Mouse (Mus musculus) WW6 (cell line): ENCODE measurements around the gene Rnft1.

Experiments used
- DNase-seq: peaks from one replicate; pipeline ENCODE4 v3.0.0-alpha.2; 2013; ENCODE audit warnings: low read depth, low spot score

Rnft1 gene

DNA sequence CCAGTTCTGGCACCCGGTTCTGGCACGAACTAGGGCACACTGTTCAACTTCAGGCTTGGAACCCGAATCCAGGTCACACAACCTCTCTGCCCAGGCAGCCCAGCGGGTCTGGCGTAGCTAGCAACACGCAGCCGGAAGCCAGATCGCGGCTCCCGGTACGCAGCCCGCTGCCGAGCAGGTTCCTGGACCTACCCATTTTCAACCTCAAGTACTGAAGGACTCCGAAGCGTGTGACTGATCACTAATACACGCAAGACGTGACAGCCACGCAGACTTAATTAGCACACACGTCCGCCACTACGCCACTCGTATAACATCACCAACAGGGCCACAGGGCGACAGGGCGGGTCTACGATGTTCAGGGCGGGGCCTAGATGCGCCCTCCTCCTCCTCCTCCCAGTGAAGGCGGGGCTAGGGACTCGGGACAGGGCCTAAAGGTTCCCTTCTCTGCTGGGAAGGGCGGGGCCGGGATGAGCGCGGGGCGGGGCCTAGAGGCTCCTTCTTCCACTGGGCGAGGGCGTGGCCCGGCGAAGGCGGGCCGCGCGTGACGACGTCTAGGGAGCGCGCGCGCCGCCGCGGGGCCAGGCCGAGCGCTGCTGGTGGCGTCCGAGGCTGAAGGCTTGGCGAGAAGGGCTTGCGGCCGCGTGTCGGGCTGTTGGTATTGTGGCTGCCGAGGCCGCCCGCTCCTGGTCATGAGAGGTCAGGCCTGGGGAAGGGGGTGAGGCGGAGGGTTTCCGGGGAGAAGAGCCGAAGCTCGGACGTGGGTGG is at the start of gene Rnft1:
Rnft1 (plus strand) TSS at position 557 of the 768 bp plus-strand sequence.
- DNase-seq = peak; percentile 98

DNA sequence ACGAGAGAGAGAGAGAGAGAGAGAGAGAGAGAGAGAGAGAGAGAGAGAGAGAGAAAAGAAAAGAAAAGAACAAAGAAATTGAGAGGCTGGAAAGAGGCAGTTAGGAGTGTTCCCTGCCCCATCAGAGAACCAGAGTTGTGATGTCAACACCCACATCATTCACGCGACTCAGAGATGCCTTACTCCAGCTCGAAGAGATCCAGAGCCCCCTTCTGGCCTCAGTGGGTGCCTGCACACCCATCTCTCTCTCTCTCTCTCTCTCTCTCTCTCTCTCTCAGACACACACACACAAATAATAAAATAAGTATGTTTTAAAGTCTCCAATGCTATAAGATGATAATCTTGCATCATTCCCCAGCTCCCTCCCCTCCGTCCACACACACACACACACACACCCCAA is 47.6 kb upstream of the Rnft1 start:
- peak; percentile 50 for DNase-seq

DNA sequence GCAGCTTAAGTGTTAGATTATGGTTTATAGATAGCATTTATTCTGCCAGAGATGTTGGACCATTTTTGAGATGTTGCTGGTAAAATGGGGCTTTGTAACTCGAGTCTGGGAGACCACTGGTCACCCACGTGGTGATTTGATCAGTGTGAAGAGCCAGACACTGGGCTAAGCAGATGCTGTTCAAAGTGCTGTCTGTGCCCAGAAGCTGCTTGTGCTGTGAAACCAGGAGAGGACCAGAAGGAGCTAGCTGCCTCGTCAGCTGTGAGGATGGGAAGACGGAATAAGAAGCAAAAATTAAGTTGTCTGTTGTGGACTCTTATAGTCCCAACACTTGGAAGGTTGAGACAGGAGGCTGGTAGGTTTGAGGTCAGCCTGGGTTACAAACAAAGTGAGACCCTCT is 46.2 kb upstream of the Rnft1 start:
- DNase-seq = no peak

DNA sequence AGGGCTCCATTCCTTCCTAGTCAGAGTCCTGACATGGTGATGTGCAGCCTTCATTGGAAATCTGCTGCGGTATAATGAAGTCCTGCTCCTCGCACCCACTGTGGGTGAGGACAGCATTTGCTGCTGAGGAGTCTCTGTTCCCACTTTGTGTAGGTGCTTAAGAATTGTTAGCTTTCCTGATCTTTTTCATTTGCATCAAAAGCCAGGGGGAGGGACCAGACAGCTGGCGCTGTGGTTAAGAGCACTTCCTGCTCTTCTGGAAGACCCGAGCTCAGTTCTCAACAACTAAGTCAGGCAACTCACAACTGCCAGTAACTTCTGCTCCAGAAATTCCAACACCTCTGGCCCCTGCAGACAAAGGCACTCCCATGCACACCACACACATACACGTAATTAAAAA is 43.7 kb upstream of the Rnft1 start:
- no peak for DNase-seq

DNA sequence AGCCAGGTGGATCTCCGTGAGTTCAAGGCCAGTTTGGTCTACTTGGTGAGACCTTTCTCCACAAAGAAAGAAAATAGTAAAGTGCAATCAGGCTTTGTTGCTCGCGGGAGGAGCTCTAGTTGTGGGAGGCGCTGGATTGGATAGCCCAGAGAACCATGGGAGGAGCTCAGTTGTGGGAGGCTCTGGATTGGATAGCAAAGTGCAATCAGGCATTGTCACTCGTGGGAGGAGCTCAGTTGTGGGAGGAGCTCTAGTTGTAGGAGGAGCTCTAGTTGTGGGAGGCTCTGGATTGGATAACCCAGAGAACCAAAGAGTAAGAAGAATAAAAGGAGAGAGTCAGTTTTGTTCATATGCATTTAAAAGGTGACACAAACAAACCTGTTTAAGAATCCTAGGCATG is 30.5 kb upstream of the Rnft1 start:
- no peak for DNase-seq

DNA sequence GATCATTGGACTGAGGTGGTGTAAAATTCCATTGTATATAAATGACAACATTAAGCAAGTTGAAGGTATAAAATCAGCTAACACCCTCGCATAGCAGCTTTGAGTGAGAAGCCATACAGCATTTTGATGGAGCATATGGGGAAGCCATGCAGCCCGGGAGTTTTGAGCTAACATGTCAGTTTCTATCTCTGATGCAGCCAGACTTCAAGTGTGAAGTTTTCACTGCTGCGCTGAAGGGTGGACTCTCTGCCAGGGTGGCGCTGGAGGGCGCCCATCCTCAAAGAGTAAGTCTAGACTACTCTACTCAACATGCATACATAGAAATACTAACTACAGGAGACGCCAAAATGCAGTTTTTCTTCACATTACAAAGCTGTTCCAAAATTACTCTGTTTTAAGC is 26.9 kb upstream of the Rnft1 start:
- DNase-seq = no peak

DNA sequence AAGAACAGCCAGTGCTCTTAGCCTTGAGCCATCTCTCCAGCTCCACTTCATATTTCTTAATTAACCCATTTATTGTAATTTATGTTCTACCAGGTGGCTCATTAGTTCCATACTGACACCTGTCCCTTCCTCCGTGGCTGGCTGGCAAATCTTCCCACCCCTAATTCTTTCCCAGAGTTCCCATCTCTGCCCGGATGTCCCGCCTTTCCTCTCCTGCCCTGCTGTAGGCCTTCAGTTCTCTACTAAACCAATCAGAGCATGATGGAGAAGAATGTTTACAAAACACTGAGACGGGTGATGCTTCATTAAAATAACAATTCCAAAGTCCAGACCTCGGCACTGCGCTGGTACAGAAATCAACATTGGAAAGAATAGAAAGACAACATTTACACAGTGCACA is 25.6 kb upstream of the Rnft1 start:
- no peak for DNase-seq

DNA sequence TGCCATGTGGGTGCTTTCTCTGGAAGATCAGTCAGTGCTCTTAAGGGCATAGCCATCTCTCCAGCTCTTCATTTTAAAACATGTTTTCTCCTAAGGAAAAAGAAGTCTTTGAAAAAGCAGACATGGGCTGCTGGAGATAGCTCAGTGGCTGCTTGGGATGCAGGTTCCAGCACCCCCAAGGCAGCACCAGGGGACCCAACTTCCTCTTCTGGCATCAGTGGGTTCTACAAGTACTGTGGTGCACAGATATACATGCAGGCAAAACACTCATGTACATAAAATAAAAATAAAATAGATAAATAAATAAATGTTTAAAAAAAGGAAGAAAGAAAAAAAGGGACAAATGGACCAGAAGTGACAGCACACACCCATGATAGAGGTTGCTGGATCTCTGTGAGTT is 21.9 kb upstream of the Rnft1 start:
- no peak for DNase-seq

DNA sequence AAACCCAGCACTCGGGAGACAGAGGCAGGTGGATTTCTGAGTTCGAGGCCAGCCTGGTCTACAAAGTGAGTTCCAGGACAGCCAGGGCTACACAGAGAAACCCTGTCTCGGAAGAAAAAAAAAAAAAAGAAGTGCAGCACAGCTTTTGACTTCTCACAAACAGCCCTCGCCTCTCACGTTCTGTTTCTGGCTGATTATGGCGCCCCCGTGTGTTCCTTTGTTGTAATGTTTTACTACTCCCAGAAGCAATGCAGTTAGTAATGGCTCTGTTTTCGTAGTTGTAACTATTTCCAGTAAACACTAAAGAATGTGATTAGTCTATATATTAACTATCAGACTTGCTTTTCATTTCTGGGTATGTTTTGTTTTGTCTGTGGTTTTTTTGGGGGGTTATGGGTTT is 20.2 kb upstream of the Rnft1 start:
- DNase-seq = peak; percentile 61

DNA sequence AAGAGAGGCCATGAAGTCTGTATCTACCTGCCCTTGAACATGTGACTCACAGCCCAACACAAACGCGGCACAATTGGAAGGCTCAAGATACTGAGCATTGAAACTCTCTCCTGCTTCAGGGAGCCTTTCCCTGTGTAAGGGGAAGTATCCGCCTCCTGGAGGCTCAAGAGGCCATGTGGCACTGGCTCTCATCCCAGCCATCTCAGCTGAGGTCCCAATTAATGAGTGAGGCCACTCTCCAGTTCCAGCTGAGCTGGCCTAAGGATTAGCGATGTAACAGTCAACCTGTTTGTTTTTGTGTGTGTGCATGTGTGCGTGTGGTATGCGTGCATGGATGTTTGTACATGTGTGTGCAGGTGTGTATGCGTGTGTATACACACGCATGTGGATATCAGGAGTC is 16.1 kb upstream of the Rnft1 start:
- DNase-seq = no peak

DNA sequence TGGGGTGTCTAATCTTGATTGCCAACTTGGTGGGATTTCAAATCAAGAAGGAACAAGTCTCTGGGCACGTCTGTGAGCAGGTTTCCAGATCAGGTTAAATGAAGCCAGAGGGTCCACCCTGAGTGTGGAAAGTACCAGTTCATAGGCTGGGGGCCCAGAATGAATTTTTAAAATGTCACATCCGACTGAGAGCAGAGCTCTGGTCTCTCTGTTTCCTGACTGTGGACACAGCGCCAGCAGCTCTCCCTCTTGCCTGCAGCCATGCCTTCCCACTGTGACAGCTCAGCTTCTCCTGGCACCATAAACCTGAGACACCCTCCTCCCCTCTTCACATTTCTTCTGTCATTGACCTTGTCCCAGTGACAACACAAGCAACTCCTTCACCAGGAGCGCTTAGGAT is 15.5 kb upstream of the Rnft1 start:
- DNase-seq = no peak

DNA sequence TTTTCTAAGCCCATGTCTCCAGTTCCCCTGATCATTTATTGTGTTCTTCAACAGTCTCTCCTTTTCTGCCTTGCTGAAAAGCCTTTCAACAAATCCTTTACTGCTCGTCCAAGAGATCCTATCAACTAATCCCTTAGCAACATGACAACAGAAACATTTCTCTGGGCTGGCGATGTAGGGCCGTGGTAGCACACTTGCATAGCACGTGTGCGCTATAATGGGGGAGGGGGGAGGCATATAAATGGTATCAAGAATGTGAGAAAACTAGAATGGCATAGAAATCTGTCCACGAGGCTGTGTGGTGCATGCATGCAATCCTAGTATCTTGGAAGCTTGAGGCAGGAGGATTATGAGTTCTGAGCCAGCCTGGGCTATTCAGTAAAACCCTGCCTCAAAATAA is 12.7 kb upstream of the Rnft1 start:
- DNase-seq = no peak

DNA sequence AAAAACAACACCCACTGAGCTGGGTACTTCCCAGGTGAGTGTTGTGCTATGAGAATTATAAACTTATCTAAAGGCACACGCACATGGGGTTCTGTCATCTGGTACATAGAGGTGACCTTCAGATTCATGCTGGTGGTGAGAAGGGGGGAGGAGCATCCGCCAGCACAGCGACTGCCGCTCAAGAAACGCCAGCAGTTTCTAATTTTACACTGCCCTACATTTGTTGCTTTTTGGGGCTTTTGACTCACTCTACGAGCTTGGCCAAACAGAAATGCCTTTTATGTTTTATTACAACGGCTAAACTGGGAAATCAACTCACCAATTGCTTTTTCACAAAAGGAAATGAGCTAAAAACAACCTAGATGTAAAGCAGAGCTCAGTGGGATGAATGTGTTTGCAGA is 11.7 kb upstream of the Rnft1 start:
- DNase-seq = no peak

DNA sequence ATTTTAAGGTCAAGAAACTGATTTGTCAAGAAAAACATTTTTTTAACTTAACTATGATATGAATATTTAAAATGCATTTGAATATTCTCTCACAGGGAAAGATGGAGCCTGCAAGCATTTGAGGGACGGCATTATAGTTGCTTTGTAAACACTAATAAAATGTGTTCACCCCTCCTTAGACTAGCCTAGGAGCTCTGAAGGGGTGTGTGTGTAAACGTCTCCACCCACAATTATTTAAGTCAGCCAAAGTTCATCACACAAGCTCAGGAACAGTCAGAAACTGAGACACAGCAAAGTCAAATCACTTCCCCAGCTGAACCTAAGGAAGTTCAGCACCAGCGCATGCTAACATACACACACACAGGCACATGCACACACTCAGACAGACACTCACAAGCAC is 10.9 kb upstream of the Rnft1 start:
- DNase-seq = no peak

DNA sequence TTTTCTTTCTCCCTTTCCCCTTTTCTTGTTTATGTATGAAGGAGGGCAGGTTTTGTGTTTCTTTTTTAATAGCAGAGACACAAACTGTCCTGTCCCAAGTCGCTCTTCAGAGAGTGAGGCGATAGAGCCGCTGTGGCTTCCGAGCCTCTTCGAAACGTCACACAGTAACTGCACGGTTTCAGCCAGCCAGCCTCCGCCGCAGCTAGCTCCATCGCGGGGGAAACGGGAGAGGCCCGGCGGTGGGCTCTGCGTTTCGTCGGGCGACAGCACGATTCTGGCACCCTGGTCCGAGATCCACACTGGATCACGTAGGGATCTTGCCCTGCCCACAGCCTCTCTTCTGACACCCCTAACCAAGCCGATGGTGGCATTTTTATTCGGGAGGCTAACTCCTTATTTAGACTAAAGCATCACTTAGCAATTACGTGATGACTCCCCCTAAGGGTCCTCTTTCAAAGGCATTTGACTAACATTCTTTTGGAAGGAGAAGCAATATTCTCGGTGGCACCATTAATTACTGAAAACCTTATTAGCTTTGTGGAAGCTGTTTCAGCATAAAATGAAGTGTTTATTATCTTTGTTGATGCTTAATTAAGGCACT is 553 bp downstream of the Rnft1 start:
- DNase-seq = no peak

DNA sequence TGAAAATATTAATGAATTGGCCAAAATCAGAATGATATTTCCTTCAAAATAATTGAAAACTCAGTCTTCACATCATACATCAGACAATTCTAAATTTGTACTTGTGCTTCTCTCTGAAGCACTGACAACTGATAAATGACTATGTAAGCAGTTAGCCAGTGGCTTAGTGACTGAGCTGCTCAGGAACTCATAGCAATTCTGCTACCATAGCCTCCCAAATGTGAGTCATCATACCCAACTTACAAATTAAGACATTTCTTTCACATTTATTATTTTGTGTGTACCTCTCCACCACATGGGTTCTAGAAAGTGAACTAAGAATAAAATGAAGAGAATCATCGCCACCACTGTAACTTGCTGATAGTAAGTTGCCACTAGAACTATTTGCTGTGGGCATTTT is 6.3 kb downstream of the Rnft1 start:
- DNase-seq = no peak

DNA sequence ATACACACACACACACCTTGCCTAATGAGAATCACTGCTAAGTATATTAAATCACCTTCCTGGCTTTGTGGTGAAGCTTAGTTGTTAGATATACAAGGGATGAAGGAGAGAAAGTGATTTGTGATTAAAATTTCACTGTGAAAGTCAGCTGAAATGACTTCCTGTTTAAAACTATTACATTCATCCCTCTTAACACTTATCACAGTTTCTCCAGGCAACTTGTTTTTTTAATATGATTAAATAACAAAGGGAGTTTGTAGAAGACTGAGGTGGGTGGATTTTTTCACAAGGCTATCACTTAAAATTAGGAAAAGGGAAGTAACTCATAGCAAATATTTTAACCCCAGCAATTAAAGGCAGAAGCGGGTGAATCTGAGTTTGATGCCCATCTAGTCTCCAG is 12.9 kb downstream of the Rnft1 start:
- DNase-seq = no peak

DNA sequence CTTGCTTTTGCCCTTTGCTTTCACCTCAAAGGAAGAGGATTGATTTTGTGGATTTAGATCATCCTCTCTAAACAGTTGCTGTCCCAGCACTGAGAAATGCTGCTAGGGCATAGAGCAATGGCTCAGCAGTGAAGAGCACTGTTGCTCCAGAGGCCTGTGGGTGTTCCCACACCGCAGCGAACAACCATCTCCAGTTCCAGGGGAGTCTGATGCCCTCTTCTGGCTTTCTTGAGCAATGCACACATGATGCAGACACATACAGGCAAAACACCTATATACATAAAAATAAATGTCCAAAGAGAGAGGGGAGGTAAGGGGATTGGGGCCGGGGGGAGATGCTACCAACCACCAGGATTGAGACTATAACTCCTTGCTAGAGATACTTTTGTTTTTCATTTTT is 13.5 kb downstream of the Rnft1 start:
- no peak for DNase-seq

DNA sequence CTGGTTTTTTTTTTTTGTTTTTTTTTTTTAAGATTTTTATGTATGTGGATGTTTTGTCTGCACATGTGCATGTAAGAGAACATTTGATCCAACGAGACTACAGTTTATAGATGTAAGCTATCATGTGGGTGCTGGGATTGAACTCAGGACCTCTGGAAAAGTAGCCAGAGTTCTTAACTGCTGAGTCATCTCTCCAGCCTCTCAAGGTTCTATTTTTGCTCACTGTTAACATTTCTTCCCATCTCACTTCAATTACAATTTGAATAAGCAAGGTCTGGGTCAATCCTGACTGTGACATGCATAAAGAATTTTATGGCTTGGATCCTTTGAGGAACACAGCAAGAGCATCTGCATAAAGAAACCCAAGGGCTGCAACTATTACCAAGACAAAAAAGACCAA is 16.3 kb downstream of the Rnft1 start:
- no peak for DNase-seq

DNA sequence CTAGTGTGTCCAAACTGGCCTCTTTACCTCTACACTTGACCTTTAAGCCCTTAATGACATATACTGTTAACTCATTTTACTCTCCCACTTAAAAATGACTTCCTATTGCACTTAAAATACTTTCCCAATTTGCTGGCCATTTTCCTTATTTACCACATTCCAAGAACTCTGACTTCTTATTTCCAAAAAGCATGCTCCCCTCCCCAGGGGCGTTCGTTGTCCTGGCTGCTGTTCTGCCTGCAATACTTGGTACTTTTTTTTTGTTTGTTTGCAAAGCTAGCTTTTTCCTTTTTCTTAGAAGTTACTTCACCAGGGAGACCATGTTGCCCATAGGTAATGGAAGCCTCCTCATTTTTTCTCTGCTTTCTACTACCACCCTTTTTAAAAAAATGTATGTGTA is 18.7 kb downstream of the Rnft1 start:
- no peak for DNase-seq

DNA sequence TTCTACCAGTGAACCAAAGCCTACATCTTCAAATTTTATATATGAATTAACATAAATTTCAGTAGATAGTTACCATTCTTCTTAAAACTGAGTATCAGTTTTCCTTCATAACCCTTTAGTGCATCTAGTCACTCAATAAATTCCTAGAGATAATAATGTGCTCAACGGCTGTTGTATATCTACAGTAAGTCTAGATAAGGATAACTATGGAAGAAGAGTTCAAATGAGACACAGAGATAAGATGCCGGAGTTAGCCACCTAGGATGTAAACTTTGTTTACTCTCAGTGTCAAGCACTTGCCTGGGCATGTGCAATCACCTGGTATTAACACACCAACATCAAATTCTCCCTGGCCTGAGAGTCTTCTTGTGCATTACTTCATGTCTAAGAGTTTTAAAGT is 22.9 kb downstream of the Rnft1 start:
- no peak for DNase-seq

DNA sequence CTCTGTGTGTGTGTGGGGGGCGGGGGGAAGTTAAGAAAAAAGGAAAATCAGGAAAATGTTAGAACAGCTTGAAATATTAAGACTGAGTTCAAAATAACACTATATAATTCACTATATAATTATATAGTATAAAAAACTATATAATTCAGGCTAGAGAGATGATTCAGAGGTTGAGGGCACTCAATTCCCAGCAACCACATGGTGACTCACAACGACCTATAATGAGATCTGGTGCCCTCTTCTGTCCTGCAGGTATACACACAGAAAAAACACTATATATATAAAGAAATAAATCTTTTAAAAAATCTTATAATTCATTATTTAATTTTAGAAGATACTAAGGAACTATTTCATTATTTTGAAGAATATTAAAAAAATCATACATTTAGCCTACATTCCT is 23.5 kb downstream of the Rnft1 start:
- DNase-seq = no peak

DNA sequence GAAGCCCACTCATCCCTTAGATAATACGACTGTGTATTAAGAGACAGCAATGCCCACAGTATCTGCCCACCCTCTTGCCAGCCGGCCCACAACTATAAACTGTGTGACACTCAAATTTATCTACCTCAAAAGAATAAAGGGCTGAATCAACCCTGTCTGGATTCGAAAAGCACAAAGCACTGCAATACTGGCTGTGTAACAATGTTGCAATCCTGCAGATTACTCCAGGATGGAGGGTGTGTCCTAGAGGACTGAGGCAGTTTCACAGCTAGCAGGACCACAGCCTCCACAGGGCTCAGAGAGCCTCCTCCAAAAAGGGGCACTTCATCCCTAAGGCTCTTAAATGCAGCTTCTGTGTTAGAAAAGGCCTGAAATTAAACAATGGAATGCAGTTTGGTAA is 32.2 kb downstream of the Rnft1 start:
- no peak for DNase-seq

DNA sequence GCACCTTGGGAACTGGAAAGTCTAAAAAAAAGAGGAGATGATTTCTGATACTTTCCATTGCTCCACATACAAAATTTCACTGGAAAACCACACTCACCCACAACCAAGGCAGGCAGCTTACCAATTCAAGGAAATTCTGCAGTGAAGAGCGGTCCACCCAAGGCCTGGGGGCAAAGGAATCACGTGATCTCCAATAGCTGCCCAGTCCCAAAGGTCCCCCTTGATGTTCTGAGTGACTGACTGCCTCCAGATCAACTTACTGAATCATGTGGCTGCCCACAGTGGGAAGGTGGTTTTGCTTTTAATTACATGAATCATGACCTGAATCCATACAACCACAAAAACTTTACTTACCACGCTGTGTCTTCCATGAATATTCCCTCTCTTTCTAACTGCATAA is 32.8 kb downstream of the Rnft1 start:
- DNase-seq = no peak
